In genomic region chr14:24807061-24807460, GRCm38 (mm10) we compare ENCODE assay signal across 13 mouse cellular contexts.
DNase-seq lines count a peak whose midpoint lies in the region; ATAC-seq and TF ChIP-seq lines count a peak whose summit lies in the region.
"Had no signal": no experiment of that assay in that cellular context is flagged by ENCODE, and none has a peak within 500 bp of the region (broad histone marks: within the 10 kb centered on the region; RNA-seq: fewer than 3 reads in every experiment).

No protein-coding gene starts in this region.

- H3K4me2 ChIP-seq in hindbrain, postnatal 0 days (ENCODE audit: low read depth, low read length), result no peak overlapping the region
- no peak overlapping the region for H3K4me2 ChIP-seq in neural tube, embryonic 15.5 days
- H3K4me2 ChIP-seq: limb, embryonic 12.5 days; lung, embryonic 14.5 days had no signal

- no peaks in the 10 kb centered on the region for H3K9me3 ChIP-seq in hindbrain, embryonic 10.5 days
- H3K9me3 ChIP-seq in hindbrain, postnatal 0 days (ENCODE audit: low read length), result no peaks in the 10 kb centered on the region
- no peaks in the 10 kb centered on the region for H3K9me3 ChIP-seq in neural tube, embryonic 15.5 days (replicated peaks)
- H3K9me3 ChIP-seq: limb, embryonic 12.5 days had no signal

- H3K27ac ChIP-seq in hindbrain, embryonic 10.5 days, result peak overlapping the region; percentile 80
- no peak overlapping the region for H3K27ac ChIP-seq in hindbrain, postnatal 0 days
- H3K27ac ChIP-seq in neural tube, embryonic 15.5 days (replicated peaks), result 0 out of 2 replicates have a peak overlapping the region, but pooled peaks have one; percentile 18
- H3K27ac ChIP-seq: limb, embryonic 12.5 days had no signal

- TF ChIP-seq POLR2A in lung, adult 2 months (IDR thresholded peaks at IDR 0.05; ENCODE audit: borderline replicate concordance, extremely low read depth, low read depth, low read length), result no peak

- no peak for ATAC-seq in hindbrain, postnatal 0 days
- ATAC-seq in neural tube, embryonic 15.5 days (ENCODE audit: low FRiP score), result no peak
- ATAC-seq: forebrain, postnatal 0 days; intestine, postnatal 0 days had no signal

- H3K36me3 ChIP-seq in hindbrain, embryonic 10.5 days, result no peaks in the 10 kb centered on the region
- no peaks in the 10 kb centered on the region for H3K36me3 ChIP-seq in hindbrain, postnatal 0 days (ENCODE audit: insufficient read depth, low read length)
- no peaks in the 10 kb centered on the region for H3K36me3 ChIP-seq in neural tube, embryonic 15.5 days
- H3K36me3 ChIP-seq: limb, embryonic 12.5 days had no signal

- WGBS in hindbrain, embryonic 10.5 days, result 8% methylated on average over 7 of the region's 7 CpGs
- 20% methylated on average over 7 of the region's 7 CpGs for WGBS in hindbrain, postnatal 0 days
- WGBS in lung, adult 2 months, result 28% methylated on average over 7 of the region's 7 CpGs
- 12% methylated on average over 7 of the region's 7 CpGs for WGBS in neural tube, embryonic 15.5 days

- no peak overlapping the region for H3K9ac ChIP-seq in hindbrain, postnatal 0 days (replicated peaks; ENCODE audit: low read length)
- no peak overlapping the region for H3K9ac ChIP-seq in neural tube, embryonic 15.5 days (replicated peaks)
- H3K9ac ChIP-seq: forebrain, postnatal 0 days; limb, embryonic 12.5 days; lung, embryonic 14.5 days had no signal

- H3K4me1 ChIP-seq in hindbrain, embryonic 10.5 days (replicated peaks), result peaks cover 18% of the 10 kb centered on the region
- H3K4me1 ChIP-seq in hindbrain, postnatal 0 days (ENCODE audit: insufficient read depth, low read length), result 0 out of 2 replicates have a peak, but pooled peaks cover 3% of the 10 kb centered on the region
- H3K4me1 ChIP-seq in lung, adult 2 months (ENCODE audit: control insufficient read depth, insufficient read depth, low read length), result no peaks in the 10 kb centered on the region
- peaks cover 5% of the 10 kb centered on the region for H3K4me1 ChIP-seq in neural tube, embryonic 15.5 days

- H3K4me3 ChIP-seq in hindbrain, embryonic 10.5 days, result no peak overlapping the region
- no peak overlapping the region for H3K4me3 ChIP-seq in hindbrain, postnatal 0 days (ENCODE audit: low read length)
- no peak overlapping the region for H3K4me3 ChIP-seq in lung, adult 2 months (replicated peaks; ENCODE audit: extremely low read depth, low read depth, low read length)
- no peak overlapping the region for H3K4me3 ChIP-seq in neural tube, embryonic 15.5 days (replicated peaks)
- H3K4me3 ChIP-seq: limb, embryonic 12.5 days had no signal

- TF ChIP-seq CTCF in hindbrain, postnatal 0 days (IDR thresholded peaks at IDR 0.05; ENCODE audit: low read depth), result no peak
- no peak for TF ChIP-seq CTCF in lung, adult 2 months (IDR thresholded peaks at IDR 0.05; ENCODE audit: insufficient read depth, low read length)

- peaks cover 27% of the 10 kb centered on the region for H3K27me3 ChIP-seq in hindbrain, embryonic 10.5 days (ENCODE audit: insufficient read depth, poor library complexity, severe bottlenecking)
- no peaks in the 10 kb centered on the region for H3K27me3 ChIP-seq in hindbrain, postnatal 0 days (ENCODE audit: insufficient read depth, low read length)
- no peaks in the 10 kb centered on the region for H3K27me3 ChIP-seq in neural tube, embryonic 15.5 days (replicated peaks)

- peak; percentile 69 for DNase-seq in hindbrain, embryonic 10.5 days (ENCODE audit: low spot score)
- DNase-seq in hindbrain, postnatal 0 days (ENCODE audit: low spot score), result no peak
- peak; percentile 7 for DNase-seq in lung, postnatal 25 days (ENCODE audit: low spot score)
- no peak for DNase-seq in lung, adult 2 months
- peak; percentile 73 for DNase-seq in embryo, embryonic 9.5 days (ENCODE audit: extremely low spot score)
- no peak for DNase-seq in layer of hippocampus, postnatal 10 days (ENCODE audit: low spot score in 2 of 2)
- DNase-seq: forebrain, postnatal 0 days; heart, postnatal 36 days; lung, embryonic 14.5 days; right cerebral cortex, postnatal 14 days had no signal

Comparison
In these comparisons a context has a peak if more than half of its experiments do, and no peak if none do; other contexts are left out.
1. DNase-seq: peak in hindbrain, embryonic 10.5 days (single experiment), lung, postnatal 25 days (single experiment) and embryo, embryonic 9.5 days (single experiment); none in hindbrain, postnatal 0 days (single experiment), lung, adult 2 months (single experiment) and layer of hippocampus, postnatal 10 days (0 of 2).